Mouse (Mus musculus) lung, postnatal 0 days (tissue): Measurements from ENCODE around the gene Armcx5.

Source experiments
- CTCF ChIP-seq: IDR thresholded peaks from 2 replicates; pipeline ENCODE4 v1.5.1; 2016; ENCODE audit warnings: antibody characterized with exemption, mild to moderate bottlenecking
- EP300 ChIP-seq: IDR thresholded peaks from 2 replicates; pipeline ENCODE4 v1.6.1; 2016; ENCODE audit warnings: antibody characterized with exemption, mild to moderate bottlenecking, control low read depth

DNA sequence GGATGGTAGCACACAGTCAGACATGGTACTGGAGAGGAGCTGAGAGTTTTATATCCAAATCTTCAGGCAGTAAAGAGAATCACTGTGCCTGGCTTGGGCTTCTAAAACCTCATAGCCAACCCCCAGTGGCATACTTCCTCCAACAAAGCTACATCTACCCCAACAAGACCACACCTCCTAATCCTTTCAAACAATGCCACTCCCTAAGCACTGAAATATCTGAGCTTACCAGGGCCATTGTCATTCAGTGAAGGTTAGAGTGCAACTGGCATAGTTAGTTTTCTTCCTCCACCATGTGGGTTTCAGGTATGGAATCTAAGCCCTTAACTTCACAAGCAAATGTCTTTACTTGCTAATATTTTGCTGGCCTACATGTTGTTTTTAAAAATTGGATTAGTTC is 49.0 kb downstream of the Armcx5 start:
- no peak for TF ChIP-seq CTCF
- no peak for TF ChIP-seq EP300
